Mouse (Mus musculus) erythroblast, adult 5-6 weeks (primary cell): Measurements from ENCODE around the gene Acap2. TPM values are rescaled to one million over a fixed set of nuclear protein-coding genes. Genes with fewer than 3 reads are reported as not detected.

Experiments
- ATAC-seq: replicated peaks from 2 replicates; pipeline ENCODE4 v1.8.0; 2016; ENCODE audit warnings: moderate number of reproducible peaks, mild to moderate bottlenecking, moderate TSS enrichment, inconsistent platforms; ENCODE audit not compliant: poor library complexity, low FRiP score, severe bottlenecking
- total RNA-seq, 2 experiments: library from RNA; stranded (forward) in 1 of 2; stranded (reverse) in 1 of 2; fragments of 150-400 nt in 1 of 2; fragments of 200-764, 138-1000 nt in 1 of 2; gene quantifications; 2 replicates each; pipeline versions ENCODE4 v1.2.3 to v1.2.4; 2015 to 2017; ENCODE audit warnings: low replicate concordance in 2 of 2

Acap2 gene
- total RNA-seq, 2 experiments from 2014 or later: 6.9 to 23.1 TPM

GRCm38 (mm10) chr16:31060226-31060625, 140.8 kb downstream of the Acap2 start:
- ATAC-seq: no peak

GRCm38 (mm10) chr16:31059730-31060129, 141.3 kb downstream of the Acap2 start:
- ATAC-seq: no peak

GRCm38 (mm10) chr16:31052812-31053211, 148.2 kb downstream of the Acap2 start:
- ATAC-seq: no peak

- no peak for ATAC-seq
Observed at GRCm38 (mm10) chr16:31052177-31052726, 148.8 kb downstream of the Acap2 start.

- no peak for ATAC-seq
Observed at GRCm38 (mm10) chr16:31050701-31051100, 150.3 kb downstream of the Acap2 start.

- ATAC-seq: no peak
Observed at GRCm38 (mm10) chr16:31048194-31048593, 152.9 kb downstream of the Acap2 start.

- no peak for ATAC-seq
Observed at GRCm38 (mm10) chr16:31047186-31047898, 153.7 kb downstream of the Acap2 start.

GRCm38 (mm10) chr16:31046217-31046659, 154.8 kb downstream of the Acap2 start:
- ATAC-seq: no peak

GRCm38 (mm10) chr16:31045211-31045610, 155.8 kb downstream of the Acap2 start:
- ATAC-seq: no peak

- ATAC-seq: no peak
Observed at GRCm38 (mm10) chr16:31043136-31043535, 157.9 kb downstream of the Acap2 start.

Other genes with a start within 250 kb of the Acap2 start
- gene Xxylt1, start 119.8 kb downstream of the Acap2 start, total RNA-seq (2015; ENCODE audit: low replicate concordance): 0.38 and 2.5 TPM in 2 replicates
- gene Xxylt1, start 119.8 kb downstream of the Acap2 start, total RNA-seq (2017; ENCODE audit: low replicate concordance): 0.98 and 1.2 TPM in 2 replicates
- gene Ppp1r2, start 74.0 kb upstream of the Acap2 start, total RNA-seq (2015; ENCODE audit: low replicate concordance): 19.4 and 37.4 TPM in 2 replicates
- gene Ppp1r2, start 74.0 kb upstream of the Acap2 start, total RNA-seq (2017; ENCODE audit: low replicate concordance): 13.5 and 18.0 TPM in 2 replicates
- gene Apod, start 113.6 kb upstream of the Acap2 start, total RNA-seq (2015; ENCODE audit: low replicate concordance): not detected in 2 replicates
- not detected in 2 replicates for gene Apod, start 113.6 kb upstream of the Acap2 start, total RNA-seq (2017; ENCODE audit: low replicate concordance)
- gene Bdh1, start 221.0 kb upstream of the Acap2 start, total RNA-seq (2015; ENCODE audit: low replicate concordance): 1.7 TPM in 1 of 2 replicates, not detected in the other
- gene Bdh1, start 221.0 kb upstream of the Acap2 start, total RNA-seq (2017; ENCODE audit: low replicate concordance): 1.5 and 3.4 TPM in 2 replicates